Mouse (Mus musculus): ENCODE measurements around the gene Sdc1. TPM values are rescaled to one million over a fixed set of nuclear protein-coding genes. Genes with fewer than 3 reads are reported as not detected.

The Sdc1 gene
- total RNA-seq (2021) = 14.1 and 15.8 TPM in 2 replicates
- long read RNA-seq, transcript Sdc1-201 (5 exons, 3,157 nt) = major isoform, 229 of 263 reads
- long read RNA-seq, partial matches to known transcripts = 16 of 263 reads
- long read RNA-seq, other reads (novel, unspliced or antisense) = 18 of 263 reads

DNA sequence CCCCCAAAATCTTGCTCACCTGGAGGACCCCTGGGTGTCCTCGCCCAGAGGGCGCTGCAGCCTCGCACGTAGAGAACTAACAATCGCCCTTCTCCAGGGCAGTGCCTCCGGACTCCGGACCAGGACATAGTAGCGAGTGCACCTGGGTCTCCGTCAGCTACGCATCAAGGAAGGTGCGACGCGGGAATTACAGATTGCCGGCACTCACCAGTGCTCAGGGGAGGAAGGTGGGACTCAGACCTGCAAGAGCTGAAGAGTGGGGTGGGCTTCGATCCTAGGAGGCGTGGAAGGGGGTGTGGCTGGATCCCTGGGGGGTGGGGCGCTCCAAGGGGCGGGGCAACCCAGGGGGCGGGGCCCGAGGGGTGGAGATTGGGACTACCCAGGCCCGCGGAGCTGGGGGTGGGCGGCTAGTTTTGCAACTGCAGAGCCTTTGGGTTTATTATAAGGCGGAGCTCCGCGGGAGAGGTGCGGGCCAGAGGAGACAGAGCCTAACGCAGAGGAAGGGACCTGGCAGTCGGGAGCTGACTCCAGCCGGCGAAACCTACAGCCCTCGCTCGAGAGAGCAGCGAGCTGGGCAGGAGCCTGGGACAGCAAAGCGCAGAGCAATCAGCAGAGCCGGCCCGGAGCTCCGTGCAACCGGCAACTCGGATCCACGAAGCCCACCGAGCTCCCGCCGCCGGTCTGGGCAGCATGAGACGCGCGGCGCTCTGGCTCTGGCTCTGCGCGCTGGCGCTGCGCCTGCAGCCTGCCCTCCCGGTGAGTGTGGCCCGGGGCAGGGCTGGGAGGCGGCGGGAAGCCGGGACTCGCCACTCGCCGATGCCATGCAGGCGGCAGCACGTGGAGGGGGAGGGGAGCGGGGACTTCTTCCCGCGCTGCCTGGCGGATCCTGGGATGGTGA, at the start of gene Sdc1:
TSS of gene Sdc1 (plus strand) at position 378 of the 898 bp plus-strand sequence.
- DNase-seq = peak; percentile 86

DNA sequence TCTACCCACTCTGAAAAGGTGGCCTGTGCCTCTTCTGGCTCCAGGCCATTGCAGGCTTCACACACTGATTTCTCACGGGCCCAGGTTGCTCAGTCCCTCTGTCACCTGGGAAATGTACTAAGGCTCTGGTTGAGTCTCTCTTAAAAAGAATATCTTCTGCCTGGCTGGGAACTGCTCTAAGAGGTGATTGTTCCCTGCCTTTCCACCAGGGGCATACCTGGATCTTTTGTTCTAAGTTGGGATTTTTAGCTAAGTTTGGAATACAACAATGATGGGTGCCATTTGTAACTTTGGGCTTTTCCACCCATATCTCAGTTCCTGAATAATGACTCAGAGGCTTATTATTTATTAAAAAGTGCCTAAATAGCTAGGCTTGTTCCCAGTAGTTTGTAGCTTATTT, 44.2 kb upstream of the Sdc1 start:
- no peak for DNase-seq

- DNase-seq = peak; percentile 18
Measured at GRCm38 (mm10) chr12:8728739-8729138, 42.4 kb upstream of the Sdc1 start.

DNA sequence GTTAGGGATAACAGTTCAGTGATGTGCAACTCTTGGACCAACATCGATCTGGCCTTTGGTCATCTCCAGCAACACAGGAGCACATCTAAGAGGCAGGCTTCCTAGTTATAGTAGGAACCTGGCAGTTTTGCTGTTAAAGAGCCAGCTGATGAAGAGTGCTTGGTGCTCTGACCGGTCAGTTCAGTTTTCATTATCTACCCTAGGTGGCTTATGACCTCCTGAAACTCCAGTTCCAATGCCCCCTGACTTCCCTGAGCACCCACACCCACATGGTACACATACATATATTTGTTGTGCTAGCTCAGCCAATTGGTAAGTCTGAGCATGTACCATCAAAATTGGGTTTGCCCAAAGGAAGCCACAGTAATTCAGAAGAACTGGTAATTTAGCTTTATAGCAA, 17.5 kb upstream of the Sdc1 start:
- no peak for DNase-seq

DNA sequence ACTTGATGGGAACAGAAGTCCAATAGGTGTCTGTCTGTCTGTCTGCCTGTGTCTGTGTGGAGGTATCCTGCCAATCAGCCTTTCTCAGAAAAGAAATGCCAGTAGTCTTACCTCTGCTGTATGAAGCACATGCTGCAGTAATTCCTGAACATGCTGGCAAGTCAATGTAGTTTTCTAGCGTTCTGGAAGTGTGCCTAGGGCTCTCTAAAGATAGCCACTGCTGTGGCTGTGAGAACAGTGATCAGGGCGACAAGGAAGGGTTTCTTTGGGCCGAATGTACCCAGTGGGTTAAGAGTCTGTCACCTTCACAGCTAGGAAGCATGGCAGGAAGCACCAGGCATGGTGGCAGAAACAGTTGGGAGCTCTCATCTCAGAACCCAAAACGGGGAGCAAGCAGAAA, 17.0 kb upstream of the Sdc1 start:
- DNase-seq = no peak

DNA sequence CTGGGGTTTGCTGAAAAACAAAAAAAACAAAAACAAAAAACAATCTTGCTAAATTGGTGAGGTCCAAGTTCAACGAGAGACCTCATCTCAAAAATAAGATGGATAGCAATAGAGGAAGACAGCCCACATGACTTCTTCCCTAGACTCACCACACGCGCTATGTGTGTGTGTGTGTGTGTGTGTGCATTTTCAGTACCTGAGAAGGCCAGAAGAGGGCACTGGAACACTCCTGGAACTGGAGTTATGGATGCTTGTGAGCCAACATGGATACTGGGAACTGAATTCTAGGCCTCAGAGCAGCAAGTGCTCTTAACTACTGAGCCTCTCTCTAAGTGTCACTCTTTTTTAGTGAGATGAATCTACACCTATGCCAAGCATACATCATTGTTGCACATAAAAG, 13.1 kb upstream of the Sdc1 start:
- DNase-seq = no peak

GRCm38 (mm10) chr12:8759115-8759514, 12.0 kb upstream of the Sdc1 start:
- DNase-seq = no peak

- DNase-seq = no peak
Measured at GRCm38 (mm10) chr12:8759779-8760178, 11.3 kb upstream of the Sdc1 start.

DNA sequence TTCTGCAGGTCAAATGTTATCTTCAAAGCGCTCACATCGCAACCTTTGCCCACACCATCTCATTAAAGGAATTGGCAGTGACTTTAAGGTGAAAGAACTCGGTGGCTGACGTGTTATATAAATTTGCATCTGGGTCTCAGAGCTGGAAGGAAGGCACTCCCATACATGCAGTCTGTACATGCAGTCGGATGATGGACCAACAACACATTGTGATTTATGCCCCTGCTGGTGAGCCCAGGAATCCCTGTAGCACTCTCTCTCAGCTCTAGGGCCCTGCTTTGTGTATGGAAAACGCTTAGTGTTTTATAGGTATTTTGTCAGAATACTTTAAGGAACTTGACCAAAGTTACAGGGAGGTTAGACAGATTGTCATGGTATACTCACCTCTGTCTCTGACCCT, 10.6 kb upstream of the Sdc1 start:
- no peak for DNase-seq

DNA sequence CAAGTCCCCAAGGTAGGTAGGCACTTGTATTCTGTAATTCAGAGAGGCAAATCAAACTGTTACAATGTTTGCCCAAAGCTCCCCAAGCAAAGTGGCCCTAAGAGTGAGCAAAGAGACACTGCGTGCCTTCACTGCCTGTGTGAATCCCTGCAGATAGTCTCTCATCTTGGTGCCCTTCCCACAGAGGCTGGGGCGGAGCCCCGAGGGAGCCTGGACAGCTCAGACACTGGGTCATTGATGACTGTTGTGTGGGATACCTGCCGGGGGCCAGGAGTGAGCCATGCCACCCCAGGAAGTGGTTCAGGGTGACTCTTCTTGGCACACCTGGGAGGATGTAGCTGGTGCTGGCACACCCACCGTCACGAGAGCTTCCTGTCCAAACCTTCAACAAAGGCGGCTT, 10.1 kb upstream of the Sdc1 start:
- no peak for DNase-seq

DNA sequence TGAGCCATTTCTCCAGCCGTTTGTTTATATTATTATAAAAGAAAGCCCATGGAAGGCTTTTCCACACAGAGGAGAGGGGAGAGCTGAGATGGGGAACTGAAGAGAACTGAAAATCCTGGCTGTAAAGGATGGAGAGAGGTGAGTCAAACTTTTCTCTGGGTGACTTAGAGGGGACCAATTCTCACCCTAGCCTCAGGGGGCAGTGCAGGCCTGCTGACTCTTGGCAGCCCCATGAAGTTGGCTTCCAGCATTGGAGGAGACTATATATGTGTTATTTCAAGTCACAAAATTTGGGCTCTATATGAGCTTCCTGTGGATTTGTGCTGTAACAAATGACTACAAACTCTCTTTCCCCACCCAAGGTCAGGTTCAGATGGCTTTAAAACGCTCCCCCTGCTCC, 8.5 kb upstream of the Sdc1 start:
- no peak for DNase-seq

DNA sequence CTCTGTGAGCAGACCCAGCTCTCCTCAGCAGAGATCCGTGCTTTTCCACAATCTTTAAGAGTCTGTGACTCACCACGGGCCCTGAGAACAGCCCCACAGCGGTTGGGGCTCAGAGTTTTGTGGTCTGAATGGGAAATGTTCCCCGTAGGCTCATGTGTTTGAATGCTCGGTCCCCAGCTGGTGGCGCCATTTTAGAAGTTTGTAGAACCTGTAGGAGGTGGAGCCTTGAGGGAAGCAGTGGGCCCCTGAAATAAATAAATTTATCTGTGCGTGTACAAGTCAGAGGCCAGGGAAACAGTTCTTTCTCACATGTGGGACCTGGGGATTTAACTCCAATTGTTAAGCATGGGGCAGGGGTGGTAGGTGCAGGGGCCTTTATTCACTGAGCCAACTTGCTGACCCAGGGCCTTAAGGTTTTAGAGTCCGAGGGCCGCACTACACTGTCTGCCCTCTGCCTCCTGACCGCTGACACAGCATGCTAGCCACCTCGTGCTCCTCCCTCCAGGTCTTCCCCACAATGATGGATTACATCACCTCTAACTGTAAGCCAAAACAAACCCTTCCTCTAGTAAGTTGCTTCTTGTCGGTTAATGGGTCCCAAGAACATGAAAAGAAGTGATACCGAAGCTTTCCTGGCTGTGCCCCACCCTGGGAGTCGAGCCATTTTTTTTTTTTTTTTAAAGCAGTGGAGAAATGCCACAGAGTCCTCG, 6.7 kb upstream of the Sdc1 start:
- DNase-seq = no peak

DNA sequence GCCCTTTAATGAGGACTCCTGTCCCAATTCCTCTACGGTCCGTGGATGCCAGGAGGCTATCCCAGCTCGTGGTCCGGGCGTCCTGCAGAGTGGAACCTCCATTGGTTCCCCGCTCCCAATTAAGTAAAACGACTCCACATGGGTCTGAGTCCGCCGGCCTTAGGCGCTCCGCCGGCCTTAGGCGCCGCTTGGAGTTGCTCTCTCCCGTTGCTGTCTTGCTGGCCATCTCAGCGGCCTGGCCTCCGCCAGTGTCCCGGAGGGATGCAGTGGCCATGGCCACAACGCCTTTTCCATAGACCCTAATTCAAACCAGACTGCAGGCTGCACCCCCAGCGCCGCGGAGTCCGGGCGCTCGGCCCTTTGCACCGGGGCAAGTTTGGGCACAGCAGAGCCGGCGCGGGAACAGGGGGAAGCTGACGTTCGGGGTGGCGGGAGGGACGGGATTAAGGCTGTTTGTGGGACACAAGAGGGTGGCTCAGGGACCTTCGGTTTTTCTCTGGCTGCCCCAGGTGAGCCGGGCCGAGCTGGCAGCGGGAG, 789 bp downstream of the Sdc1 start:
- DNase-seq = peak; percentile 38

DNA sequence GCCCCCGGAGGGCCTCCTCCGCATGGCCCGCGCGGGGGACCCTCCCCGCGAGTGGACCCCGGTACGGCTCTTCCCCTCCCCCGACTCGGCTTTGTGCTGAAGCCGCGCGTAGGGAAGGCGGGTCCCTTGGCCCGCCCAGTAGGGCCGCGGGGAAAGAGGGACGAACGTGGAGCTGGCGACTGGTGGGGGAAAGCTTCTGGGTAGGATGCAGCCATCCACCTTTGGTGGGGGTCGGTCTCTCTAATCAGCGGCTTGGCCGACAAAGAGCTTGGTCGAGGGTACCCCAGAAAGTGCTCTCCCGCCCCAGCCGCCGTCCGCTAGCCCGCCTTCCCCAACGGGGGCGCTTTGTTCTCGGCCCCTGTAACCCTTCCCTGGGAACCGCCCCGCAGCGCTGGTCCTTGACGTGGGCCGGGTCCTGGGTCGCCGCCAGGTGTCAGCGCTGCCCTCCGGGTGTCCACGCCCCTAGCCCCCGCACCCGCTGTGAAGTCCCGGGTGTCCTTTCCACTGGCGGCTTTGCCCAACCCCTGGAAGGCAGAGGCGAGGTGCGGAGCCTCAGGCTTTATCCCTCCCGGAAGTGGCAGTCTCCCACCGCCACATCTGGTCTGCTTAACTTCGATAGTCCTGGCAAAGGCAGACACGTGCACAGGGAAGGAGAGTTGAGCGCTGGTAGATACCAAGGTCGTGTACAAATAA, 1.5 kb downstream of the Sdc1 start:
- DNase-seq = peak; percentile 56

DNA sequence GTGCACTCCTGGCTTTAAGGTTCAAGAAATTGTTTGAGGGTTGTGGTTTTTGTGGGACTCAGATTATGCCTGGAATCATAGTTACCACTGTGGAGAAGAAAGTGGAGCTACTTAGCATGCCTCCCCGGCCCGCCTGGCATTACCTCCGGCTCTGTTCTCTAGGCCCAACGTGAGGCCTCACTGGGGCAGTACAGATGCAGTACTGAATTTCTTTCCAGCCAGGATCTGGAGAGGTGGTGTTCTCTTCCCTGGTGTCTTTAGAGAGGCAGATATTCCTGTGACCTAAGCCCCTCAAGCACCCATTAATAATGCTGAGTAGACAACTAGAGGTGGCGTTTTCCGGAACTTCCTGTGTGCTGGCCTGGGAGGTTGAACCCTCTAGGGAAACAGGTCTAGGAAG, 2.2 kb downstream of the Sdc1 start:
- DNase-seq = no peak

- DNase-seq = no peak
Measured at GRCm38 (mm10) chr12:8774183-8774582, 3.1 kb downstream of the Sdc1 start.

GRCm38 (mm10) chr12:8776206-8776605, 5.1 kb downstream of the Sdc1 start:
- no peak for DNase-seq

GRCm38 (mm10) chr12:8776741-8777140, 5.6 kb downstream of the Sdc1 start:
- no peak for DNase-seq

DNA sequence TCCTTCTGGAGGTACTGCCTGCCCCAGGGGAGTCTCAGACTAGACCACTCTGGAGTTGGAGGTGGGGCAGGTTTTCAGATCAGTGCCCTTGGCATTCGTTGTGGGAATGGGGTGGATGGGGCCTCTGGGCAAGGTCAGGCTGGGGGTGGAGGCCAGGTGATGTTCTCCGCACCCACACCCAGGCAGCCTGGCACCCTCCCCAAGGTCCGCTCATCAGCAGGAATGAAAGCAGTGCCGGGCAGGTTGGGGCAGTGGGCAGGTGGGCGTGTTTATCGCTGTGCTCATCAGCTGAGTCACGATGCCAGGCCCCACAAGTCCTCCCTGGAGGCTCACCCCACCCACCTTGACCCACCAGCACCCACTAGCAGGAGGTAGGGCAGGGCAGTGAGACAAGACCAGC, 7.0 kb downstream of the Sdc1 start:
- no peak for DNase-seq

DNA sequence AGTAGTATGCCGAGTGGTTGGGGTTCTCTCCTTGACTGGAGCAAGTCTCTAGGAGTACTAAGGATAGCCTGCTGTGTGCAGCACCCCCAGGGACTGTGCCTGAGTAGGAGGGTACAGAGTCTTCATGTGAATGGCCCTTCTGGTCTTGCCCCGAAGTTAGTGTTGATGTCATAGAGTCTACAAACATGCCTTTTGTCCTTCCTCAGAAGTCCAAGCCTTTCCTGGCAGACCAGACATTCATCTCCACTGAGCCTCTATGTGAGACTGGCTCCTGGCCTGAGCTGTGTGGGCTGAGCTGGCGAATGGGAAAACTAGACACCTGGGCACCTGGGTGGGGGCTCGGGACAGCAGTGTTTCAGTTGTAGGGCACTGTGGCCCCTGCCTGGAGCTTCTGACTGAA, 8.7 kb downstream of the Sdc1 start:
- DNase-seq = no peak

- DNase-seq = no peak
Measured at GRCm38 (mm10) chr12:8781121-8781520, 10.0 kb downstream of the Sdc1 start.

DNA sequence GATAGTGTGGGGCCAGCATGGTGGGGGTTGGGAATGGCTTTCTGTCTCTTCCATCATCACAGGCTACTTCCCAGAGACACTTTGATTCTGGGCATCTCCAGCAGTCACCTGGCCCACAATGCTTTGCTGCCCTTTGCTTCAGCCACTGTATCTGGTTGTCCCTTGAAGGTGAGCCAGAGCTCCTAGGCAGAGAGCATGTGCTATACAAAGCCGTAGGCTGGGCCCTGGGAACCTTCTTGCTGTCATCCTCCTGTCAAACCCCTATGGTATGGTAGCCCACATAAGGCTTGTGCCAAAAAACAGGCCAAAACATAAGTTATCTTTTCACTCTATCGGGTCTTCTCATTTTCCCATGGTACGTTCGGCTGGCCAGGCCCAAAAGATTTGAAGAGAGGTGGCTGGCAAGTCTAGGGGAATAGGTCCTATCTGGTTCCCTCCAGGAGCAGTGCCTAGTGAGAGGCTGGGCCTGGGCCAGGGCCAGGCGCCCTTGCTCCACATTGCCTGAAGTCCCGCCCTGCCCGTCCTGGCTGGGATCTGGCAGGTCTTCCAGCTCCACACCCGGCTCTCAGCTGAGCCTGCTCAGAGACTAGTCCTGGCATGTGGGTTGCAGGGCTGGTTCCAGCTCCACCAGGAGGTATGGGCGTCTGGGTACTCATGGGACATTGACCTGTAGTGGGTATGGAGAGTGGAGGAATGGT, 10.7 kb downstream of the Sdc1 start:
- DNase-seq = peak; percentile 67

Measured in adrenal gland, postnatal 25 days (tissue).